Mouse (Mus musculus) kidney, postnatal 25 days (tissue): ENCODE results near the gene Ulk4.
"Not testable (repeated sequence)": the region's sequence is repeated elsewhere in the genome, so short reads cannot be mapped to it uniquely, and the experiment has no call there.

ENCODE experiments used
- DNase-seq, 2 experiments: peaks; one replicate each; pipeline ENCODE4 v3.0.0; 2021; ENCODE audit warnings: mixed read lengths in 2 of 2

The Ulk4 gene

DNA sequence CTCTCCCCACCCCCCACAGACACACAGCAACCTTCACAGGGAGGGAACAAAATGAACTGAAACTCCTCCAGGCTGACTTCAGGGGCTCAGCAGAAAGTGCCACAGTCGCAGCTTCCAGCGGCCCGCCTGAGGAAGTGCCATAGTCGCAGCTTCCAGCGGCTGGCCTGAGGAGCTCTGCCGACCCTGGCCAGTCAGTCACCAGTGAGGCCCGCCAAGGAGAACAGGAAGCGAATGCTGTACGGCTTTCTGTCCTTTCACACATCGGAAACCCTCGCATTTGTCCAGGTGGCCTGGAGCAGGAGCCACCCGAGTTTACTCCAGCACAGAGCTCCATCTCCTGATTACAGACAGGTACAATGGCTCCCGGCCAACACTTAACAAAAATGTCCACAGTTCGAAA, 27.2 kb downstream of the Ulk4 start:
- peak in 1 of 2 experiments; percentile 37 for DNase-seq

DNA sequence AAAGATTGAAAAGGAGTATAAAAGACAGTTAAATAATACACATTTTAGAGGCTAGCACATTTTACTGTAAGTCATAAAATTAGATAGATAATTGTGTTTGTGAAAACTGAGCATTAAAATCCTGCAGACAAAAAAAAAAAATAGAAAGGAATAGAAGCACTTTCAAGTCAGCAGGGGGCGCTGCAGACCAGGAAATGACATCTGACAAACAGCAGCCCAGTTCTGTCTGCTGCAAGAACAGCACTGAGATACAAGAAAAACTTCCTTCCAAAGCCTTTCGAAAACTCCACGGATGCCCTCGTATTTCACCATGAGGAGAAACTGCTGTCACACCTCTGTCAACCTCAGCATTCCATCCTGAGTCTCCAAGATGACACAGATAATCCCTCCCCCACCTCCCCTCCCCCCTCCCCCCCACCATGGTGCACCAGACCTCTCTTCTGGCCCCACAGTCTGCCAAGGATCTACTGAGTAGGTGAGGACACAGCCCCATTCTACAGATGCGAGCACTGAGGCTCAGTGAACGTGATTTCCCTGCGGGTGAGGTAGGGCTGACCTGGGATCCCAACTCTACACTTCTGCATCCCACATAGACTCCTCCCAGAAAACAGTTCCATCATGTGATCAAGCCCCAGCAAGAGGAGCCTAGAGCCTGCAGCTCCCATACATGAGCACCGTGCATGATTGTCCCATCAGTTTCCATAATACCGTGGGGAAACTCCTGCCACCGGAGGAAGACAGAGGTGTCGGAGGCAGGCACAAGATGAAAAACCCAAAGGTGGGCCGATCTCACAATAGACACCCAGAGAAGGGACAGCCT, 28.8 kb downstream of the Ulk4 start:
- DNase-seq = peak; percentile 85 to 96

DNA sequence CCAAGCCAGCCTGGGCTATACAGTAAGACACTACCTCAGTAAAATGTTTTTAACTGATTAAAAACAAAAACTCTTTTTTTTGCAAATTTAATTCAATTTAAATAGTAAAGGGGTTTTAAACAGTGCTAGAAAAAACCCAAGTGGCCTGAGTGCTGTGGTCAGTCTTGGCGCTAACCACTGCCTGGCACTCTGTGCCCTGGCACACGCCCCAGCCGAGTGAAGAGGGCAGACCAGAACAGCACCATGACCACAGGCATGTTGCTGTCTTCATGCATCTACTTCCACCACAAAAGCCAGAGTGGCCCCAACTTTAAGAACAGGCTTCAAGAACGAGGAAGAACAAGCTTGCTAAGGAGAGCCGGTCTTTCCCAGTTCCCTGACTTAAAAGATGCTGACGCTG, 29.9 kb downstream of the Ulk4 start:
- DNase-seq = no peak

DNA sequence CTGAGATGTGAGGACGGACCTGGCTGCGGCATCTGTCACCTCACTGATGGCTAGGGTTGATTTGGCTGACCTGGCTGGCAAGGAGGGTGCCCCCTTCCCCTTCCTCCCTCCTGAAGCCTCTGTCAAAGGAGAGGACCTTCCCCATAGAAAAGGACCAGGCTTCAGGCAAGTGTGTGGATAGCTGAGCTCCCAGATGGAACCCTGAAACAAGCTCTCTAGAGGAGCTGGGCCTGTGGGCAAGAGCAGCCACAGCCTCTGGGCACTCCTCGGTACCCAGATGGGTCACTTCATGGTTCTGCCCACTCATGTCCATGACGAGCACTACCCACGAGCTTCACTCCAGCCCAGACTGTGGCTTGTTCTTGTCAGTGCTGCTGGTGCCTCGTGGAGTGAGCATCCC, 34.7 kb downstream of the Ulk4 start:
- DNase-seq = no peak

DNA sequence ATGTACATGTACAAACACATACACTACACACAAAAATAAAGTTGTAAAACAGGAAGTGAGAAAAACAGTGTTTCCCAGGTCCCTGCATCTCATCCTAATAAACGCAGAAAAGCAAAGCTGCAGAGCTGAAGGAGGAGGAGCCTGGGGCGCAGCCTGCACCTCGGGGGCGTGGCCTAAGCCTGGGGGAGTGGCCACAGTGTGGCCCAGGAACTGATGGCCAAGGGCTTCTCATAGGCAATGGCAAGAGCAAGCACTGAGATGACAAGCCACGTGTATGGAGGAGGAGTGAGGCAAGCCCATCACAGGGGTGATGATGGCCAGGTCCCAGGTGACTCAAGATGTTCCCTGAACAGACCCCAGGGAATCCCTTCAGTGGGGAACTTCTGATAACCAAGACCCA, 35.2 kb downstream of the Ulk4 start:
- DNase-seq = peak in 1 of 2 experiments; percentile 24

DNA sequence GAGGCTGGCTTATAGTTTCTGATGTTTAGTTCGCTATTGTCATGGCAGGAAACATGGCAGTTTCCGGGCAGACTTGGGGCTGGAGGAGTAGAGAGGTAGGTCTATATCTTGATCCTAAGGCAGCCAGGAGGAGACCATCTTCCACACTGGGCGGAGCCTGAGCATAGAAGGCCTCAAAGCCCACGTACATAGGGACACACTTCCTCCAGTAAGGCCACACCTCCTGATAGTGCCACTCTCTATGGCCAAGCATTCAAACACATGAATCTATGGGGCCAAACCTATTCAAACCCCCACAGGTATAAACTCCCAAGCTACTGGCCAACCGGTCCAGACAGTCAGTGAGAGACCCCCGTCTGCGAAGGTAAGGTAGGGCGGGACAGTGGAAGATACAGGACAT, 35.6 kb downstream of the Ulk4 start:
- DNase-seq = no peak

DNA sequence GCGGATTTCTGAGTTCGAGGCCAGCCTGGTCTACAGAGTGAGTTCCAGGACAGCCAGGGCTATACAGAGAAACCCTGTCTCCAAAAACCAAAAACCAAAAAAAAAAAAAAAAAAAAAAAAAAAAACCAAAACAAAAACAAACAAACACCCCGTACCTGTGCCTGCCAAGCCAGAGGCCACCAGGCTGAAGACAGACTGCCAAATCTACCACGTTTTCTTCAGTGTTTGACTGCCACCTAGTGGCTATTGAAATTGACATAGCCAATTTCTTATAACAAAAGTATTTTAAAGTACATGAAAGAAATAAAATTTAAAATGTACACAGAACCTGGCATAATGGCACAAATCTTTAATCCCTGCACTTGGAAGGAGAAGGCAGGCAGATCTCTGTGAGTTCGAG, 36.8 kb downstream of the Ulk4 start:
- DNase-seq = peak; percentile 49 to 66

DNA sequence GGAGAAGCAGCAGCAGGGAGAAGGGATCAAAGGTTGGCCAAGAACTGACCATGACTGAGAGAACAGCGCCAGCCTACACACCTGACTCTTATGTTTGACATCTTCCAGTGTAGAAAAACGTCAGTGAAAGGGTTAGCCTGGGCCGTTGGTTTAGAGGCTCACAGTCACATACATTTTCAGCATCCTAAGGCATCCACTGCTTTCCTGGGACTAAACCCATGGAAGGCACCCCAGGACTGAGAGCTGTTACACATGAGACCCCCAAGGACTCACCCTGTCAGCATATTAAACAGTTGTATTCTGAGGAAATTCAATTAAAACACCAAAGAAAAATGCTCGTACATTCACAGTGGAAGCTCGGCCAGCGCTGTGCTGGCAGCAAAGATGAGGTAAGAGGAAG, 37.4 kb downstream of the Ulk4 start:
- no peak for DNase-seq

DNA sequence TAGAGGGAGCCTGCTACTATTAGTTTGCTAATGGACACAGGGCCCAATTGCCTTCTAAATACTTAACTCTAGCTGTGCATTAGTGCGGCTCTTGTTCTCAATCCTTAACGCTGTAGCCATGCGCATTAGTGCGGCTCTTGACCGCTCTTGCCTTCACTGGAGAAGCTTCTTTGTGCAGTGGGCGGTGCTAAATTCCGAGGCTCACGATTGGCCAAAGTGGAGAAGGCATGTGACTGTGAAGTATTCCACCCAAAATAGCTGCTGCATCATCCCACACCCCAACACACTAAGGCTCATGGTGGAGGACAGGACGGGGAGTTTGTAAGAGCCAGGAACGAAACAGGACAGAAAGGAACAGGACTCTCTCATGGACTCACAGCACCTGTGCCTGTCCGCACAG, 58.4 kb downstream of the Ulk4 start:
- DNase-seq = no peak

DNA sequence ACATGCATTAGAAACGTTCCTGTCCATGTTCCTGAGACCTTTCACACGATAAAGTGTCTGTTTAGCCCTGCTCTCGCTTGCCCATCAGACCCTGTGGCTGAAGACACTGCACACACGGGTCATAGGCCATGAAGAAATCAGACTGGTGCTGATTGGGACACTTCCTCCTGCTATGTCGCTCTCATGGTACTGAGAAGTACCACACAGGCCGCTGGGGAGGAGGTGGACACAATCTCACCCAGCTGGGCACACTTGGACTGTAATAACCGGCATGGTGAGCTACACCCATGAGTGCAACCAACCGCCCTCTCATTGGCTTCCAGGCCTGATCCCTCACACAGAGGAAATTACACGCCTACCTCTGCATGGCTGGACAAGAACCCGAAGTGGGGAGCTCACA, 58.8 kb downstream of the Ulk4 start:
- no peak for DNase-seq

DNA sequence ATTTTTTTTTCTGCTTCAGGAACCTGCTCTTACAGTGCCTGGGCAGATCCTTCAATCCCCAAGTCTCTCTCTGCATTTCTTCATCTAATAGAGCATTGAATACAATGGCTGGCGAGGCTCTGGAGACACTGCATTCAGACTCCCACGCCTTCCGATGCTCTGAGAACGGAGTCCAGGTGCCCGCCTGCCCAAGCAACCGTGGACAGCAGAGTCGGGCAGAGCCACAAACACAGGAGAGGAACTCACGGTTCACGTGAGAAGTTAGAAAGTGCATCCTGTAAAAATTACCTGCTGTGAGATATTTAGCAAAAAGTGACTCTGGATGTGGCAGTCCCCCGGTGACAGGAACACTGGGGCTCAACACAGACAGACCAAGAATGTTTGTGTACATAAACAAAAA, 59.3 kb downstream of the Ulk4 start:
- DNase-seq = no peak

DNA sequence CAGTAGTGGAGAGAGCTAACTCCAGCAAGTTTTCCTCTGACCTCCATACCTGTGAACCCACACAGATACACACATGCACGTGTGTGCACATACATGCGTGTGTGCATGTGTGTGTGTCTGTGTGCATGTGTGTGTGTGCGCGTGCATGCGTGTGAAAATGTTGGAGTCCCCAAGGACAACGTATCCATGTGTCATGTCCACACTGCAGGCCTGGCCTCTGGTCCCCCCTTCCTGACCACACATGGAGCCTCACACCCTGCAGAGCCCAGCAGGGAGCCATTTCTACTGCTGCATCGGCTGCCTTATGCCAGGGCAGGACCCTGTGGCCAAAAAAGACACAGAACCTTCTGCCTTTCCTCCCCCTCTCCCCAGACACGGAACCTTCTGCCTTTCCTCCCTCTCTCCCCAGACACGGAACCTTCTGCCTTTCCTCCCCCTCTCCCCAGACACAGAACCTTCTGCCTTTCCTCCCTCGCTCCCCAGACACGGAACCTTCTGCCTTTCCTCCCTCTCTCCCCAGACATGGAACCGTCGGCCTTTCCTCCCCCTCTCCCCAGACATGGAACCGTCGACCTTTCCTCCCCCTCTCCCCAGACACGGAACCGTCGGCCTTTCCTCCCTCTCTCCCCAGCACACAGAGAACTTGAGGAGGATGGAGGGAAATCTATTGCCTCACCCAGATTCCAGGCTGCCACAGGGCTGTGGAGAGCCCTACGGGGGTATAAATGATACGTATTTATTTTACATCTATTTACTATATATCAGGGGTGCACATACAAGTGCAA, 60.3 kb downstream of the Ulk4 start:
- DNase-seq = no peak

DNA sequence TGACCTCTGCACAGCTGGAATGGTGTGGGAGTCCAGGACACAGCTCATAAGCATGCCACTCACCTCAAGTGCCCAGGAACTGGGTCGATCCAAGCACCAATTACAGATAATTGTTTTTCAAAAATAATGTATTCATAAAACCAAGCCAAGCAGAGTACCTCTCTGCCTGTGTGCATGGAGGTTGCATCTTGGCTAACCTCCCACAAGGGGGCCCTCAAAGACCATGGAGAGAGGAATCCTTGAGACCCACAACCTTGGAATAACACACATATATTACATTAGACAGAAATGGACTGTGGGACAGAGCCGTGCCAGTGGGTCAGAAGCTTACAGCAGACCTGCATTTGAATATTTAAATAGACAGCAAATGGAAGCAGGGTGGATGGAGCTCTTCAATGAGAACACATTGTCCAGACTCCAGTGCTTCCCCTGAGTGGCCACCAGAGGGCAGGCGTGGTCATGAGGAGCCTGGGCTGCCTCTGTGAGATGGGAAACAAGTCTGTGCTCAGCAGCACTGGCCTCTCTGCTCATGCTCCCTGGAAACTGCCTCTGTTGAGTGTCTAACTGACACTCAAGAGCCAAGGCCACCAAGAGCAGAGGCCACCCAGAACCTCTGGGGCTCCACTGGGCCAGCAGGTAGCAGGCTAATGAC, 61.5 kb downstream of the Ulk4 start:
- peak; percentile 59 to 65 for DNase-seq

DNA sequence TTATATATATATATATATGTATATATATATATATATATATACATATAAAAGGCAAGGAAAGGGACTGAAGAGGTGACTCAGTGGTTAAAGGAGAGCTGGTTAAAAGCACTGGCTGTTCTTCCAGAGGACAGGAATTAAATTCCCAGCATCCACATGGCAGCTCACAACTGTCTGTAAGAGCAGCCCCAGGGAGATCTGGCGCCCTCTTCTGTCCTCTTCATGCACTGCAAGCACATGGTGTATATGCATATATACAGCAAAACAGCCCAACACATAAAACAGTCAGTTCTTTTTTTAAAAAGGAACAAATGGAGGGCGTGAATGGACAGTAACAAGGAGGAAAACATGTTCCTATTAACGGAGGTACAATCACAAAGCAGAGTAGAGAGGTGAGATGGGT, 64.7 kb downstream of the Ulk4 start:
- DNase-seq = no peak

DNA sequence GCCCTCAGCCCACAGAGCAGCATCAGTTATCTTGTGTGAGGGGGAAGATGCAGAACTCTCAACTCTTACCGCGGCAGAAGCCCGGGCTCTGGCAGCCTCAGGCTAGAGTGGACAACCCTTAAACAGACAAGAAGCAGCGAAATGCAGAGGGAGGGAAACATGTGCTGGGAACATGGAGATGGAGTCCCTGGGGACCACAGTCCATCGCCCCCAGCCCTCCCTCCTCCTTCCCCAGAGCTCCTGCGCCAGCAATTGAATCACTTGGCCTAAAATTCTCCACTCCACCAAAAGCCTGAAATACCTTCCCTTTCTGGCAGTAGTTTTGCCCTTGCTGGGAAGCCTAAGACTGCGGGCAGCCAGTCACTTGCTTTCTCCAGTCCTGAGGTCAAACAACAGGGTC, 72.0 kb downstream of the Ulk4 start:
- DNase-seq = no peak

DNA sequence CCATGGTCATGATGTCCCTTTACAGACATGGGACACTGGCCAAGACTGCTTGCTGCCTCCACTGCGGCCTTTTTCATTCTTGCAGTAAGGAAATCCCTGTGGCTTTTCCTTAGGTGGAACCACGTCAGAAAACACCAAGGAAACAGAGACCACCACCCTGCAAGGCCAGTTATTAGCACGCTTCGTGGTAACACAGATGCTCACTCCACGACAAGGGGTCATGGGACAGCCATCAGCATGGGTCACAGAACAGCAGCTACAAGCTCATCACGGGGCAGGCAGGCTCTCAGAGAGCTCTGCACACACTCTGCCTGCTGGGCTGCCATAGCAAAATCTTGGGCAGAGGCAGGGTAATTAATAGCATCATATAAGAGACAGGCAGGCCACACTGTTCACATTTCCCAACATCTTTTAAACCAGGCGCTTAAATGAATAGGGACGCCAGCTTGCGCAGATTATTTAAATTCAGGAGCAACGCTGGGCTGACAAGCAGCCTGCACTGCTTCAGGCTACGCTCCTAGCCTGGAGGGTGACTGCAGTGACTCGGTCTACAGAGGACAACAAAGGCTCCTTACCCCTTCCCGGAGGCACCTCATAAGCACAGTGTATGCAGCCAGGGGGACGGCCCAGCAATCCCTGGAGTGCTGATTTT, 72.7 kb downstream of the Ulk4 start:
- no peak for DNase-seq

DNA sequence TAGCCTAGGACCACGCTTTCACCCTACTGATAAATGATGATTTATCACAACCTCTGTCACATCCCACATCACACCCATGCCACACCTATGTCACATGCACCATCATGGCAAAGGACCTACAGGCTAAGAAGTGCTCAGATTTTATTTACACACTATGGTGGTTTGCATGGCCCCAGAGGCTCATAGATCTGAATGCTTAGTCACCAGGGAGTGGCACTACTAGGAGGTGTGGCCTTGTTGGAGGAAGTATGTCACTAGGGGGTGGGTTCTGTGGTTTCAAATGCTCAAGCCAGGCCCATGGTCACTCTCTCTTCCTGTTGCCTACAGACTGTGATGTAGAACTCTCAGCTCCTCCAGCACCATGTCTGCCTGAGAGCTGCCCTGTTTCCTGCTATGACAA, 73.3 kb downstream of the Ulk4 start:
- no peak for DNase-seq

DNA sequence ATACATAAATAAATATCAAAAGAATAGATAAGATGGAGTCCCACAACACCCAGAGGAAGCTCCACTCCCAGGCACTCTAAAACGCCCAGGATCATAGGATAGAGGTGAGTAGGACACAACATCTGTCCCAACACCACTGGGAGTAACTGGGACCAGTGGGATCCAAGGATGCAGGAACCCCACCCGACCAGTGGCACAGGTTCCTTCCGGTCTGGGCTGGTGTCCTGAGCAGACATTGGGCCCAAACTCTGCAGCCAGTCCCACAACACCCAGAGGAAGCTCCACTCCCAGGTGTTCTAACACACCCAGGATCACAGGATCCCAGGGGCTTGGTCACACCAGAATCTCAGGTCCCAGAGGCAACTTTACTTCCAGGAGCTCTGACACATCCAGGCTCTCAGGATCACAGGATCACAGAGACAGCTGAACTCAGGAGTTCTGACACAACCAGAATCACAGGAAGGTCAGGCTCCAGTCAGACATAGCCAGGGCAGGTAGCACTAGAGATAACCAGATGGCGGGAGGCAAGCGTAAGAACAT, 77.8 kb downstream of the Ulk4 start:
- not testable (repeated sequence) for DNase-seq

DNA sequence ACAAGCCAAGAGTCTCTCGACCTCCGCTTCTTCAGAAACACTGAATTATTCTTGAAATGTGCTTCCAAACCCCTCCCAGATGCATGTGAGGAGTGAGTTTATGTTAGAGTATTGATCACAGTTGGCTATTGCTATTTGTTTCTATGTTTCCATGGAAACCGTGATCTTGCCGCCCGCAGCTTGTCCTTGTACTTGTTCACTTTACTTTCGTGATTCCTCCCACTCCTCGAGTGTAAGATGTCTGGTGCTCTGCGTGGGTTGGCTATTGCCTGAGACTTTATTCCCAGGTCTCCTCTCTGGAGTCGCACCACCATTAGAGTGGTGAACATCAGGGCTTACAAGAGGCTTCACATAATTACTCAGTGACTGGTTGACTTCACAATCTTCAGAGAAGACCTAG, 80.5 kb downstream of the Ulk4 start:
- no peak for DNase-seq

DNA sequence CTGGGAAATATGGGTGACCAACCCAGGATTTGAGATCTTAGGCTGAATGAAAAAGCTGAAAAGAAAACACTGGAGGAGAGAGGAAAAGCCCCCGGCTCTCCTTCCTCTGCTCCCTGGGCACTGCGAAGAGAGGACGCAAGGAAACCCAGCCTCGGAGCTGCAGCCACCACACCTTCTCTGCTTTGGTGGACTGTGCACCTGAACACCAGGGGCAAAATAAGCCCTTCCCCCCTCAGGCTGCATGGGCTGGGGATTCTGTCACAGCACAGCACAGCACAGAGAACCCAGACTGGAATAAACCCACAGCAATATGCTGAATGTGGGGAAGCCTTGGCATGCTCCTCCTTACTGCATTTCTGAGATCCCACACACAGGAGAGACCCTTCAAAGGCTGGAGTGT, 81.9 kb downstream of the Ulk4 start:
- no peak for DNase-seq

DNA sequence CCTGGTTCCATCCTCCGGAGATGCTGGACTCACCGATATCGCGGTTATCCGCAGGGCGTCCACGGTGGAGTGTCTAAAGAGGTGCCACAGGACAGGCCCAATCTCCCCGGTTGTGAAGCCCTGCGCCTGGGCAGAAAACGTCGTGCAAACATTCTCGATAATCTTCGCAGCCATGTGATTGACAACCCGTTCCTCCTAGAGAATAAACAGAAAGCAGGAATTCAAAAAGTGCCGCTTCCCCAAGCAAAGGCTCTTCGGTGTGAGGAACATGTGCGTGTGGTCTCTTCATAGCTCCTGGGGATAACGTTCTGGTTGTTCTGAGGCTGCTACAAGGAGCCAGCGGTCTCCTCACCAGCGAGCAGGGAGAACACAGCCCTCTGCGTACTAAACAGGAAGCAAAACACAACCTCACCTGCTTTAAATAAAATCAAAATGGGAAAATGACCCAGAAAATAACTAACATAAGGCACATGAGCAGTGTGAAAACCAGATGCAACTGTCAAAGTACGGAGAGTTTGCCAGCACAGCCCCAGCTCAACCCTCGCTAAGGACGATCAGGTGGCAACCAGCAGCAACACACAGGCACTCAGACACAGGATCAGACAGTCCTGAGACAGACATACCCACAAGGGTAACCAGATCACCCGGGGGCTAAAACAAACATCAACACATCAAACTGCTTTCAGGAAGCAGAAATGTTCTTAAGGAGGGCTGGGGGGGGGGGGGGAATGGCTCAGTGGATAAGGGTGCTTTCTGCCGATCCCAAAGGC, 84.2 kb downstream of the Ulk4 start:
- no peak for DNase-seq

DNA sequence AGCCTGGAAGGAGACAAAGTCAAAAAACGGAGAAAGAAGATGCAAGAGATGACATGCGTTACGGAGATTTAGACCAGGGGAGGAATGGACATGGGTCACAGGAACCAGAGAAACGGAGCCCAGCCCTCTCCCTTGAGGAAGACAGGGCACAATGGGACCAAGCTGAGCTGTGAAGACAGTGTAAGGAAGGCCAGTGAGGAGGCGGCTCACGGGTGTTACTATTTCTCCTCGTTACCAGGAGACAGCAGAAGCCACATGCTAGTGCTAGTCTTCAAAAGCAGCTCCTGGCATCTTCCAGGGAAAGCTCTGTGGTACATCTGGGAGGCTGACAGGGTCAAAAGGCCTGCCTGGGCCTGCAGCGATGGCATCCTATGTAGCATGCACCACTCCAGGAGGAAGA, 89.2 kb downstream of the Ulk4 start:
- DNase-seq = no peak
